21 mouse cellular contexts compared by ENCODE assay signal in the genomic region with DNA sequence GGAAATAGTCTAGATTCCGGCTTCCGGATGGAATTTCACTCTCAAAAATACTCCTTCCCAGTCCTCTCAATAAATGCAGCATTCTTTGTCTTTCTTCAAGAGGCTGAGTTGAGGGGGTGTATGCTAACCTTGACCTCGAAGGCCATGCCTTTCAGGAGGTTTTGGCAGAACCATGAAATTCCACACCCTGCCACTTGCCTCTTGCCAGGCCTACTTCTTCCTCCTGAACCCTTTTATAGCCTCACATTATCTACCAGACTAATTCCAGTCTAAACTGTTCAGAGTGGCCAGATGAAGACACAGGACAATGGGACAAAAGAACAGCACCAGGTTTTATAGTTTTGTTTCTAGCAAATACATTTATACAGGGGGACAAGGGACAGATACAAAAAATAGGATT. TPM values are rescaled to one million over a fixed set of nuclear protein-coding genes. Genes with fewer than 3 reads are reported as not detected.
DNase-seq lines count a peak whose midpoint lies in the region; ATAC-seq and TF ChIP-seq lines count a peak whose summit lies in the region.
"Had no signal": no experiment of that assay in that cellular context is flagged by ENCODE, and none has a peak within 500 bp of the region (broad histone marks: within the 10 kb centered on the region; RNA-seq: fewer than 3 reads in every experiment).

No protein-coding gene starts in this region.

- 51% methylated on average over 3 of the region's 3 CpGs for WGBS in heart, embryonic 12.5 days
- 40% methylated on average over 3 of the region's 3 CpGs for WGBS in kidney, embryonic 15.5 days
- WGBS in lung, postnatal 0 days = 25% methylated on average over 3 of the region's 3 CpGs
- WGBS in midbrain, embryonic 16.5 days = 77% methylated on average over 3 of the region's 3 CpGs

- H3K4me3 ChIP-seq in heart, embryonic 12.5 days = no peak overlapping the region
- H3K4me3 ChIP-seq in kidney, embryonic 15.5 days (replicated peaks) = no peak overlapping the region
- H3K4me3 ChIP-seq in lung, postnatal 0 days (ENCODE audit: low read depth, low read length) = no peak overlapping the region
- no peak overlapping the region for H3K4me3 ChIP-seq in midbrain, embryonic 16.5 days (ENCODE audit: low read depth, low read length)
- H3K4me3 ChIP-seq: forebrain, embryonic 10.5 days; left cerebral cortex, adult 2 months; midbrain, embryonic 12.5 days; neural tube, embryonic 12.5 days had no signal

- peaks cover 8% of the 10 kb centered on the region; the same call in 1 of the 2 replicates for H3K4me1 ChIP-seq in heart, embryonic 12.5 days (replicated peaks)
- H3K4me1 ChIP-seq in kidney, embryonic 15.5 days = no peaks in the 10 kb centered on the region
- no peaks in the 10 kb centered on the region for H3K4me1 ChIP-seq in lung, postnatal 0 days (ENCODE audit: insufficient read depth, low read depth, low read length)
- H3K4me1 ChIP-seq in midbrain, embryonic 16.5 days (ENCODE audit: control insufficient read depth, insufficient read depth, low read length) = no peaks in the 10 kb centered on the region
- H3K4me1 ChIP-seq: forebrain, embryonic 10.5 days; midbrain, embryonic 12.5 days; neural tube, embryonic 12.5 days had no signal

- no peak overlapping the region for H3K4me2 ChIP-seq in heart, embryonic 12.5 days
- H3K4me2 ChIP-seq in kidney, embryonic 15.5 days = no peak overlapping the region
- H3K4me2 ChIP-seq in lung, postnatal 0 days (replicated peaks; ENCODE audit: low read depth, low read length) = no peak overlapping the region
- no peak overlapping the region for H3K4me2 ChIP-seq in midbrain, embryonic 16.5 days (ENCODE audit: low read length)
- H3K4me2 ChIP-seq: midbrain, embryonic 12.5 days; neural tube, embryonic 12.5 days had no signal

- H3K27me3 ChIP-seq in heart, embryonic 12.5 days (replicated peaks) = no peaks in the 10 kb centered on the region
- H3K27me3 ChIP-seq in kidney, embryonic 15.5 days = 0 out of 2 replicates have a peak, but pooled peaks cover 9% of the 10 kb centered on the region
- no peaks in the 10 kb centered on the region for H3K27me3 ChIP-seq in lung, postnatal 0 days (replicated peaks; ENCODE audit: insufficient read depth, low read length)
- H3K27me3 ChIP-seq in midbrain, embryonic 16.5 days (ENCODE audit: control insufficient read depth, insufficient read depth, low read depth, low read length) = no peaks in the 10 kb centered on the region
- H3K27me3 ChIP-seq: neural tube, embryonic 12.5 days had no signal

- no peaks in the 10 kb centered on the region for H3K36me3 ChIP-seq in heart, embryonic 12.5 days
- H3K36me3 ChIP-seq in kidney, embryonic 15.5 days = no peaks in the 10 kb centered on the region
- H3K36me3 ChIP-seq in lung, postnatal 0 days (ENCODE audit: insufficient read depth, low read length) = no peaks in the 10 kb centered on the region
- H3K36me3 ChIP-seq in midbrain, embryonic 16.5 days (ENCODE audit: control insufficient read depth, insufficient read depth, low read length) = no peaks in the 10 kb centered on the region
- H3K36me3 ChIP-seq: forebrain, embryonic 10.5 days; G1E; midbrain, embryonic 12.5 days; neural tube, embryonic 12.5 days had no signal

- intact Hi-C loops in heart, postnatal 14 days (cut with DNase I) = no loop called here

- no peak overlapping the region for H3K9ac ChIP-seq in heart, embryonic 12.5 days
- no peak overlapping the region for H3K9ac ChIP-seq in kidney, embryonic 15.5 days
- no peak overlapping the region for H3K9ac ChIP-seq in lung, postnatal 0 days (replicated peaks; ENCODE audit: low read depth)
- no peak overlapping the region for H3K9ac ChIP-seq in midbrain, embryonic 16.5 days (ENCODE audit: low read depth, low read length)
- H3K9ac ChIP-seq: forebrain, postnatal 0 days; midbrain, embryonic 12.5 days; neural tube, embryonic 12.5 days had no signal

- TF ChIP-seq EP300 in lung, postnatal 0 days (IDR thresholded peaks at IDR 0.05) = no peak

- DNase-seq in heart, postnatal 14 days = no peak
- no peak for DNase-seq in kidney, postnatal 10 days
- peak; percentile 10 for DNase-seq in lung, postnatal 36 days
- DNase-seq in lung, postnatal 0 days (ENCODE audit: low spot score) = no peak
- no peak for DNase-seq in layer of hippocampus, adult 18-20 months (ENCODE audit: low spot score in 2 of 2)
- DNase-seq: adrenal gland, postnatal 25 days; cerebellum, adult 11 months; cerebellum, postnatal 10 days; forebrain, postnatal 0 days; kidney, adult 11 months; liver; right cerebral cortex, postnatal 4 days; thymus, adult 2 months had no signal

- no peak for TF ChIP-seq CTCF in lung, postnatal 0 days (IDR thresholded peaks at IDR 0.05)

- no peaks in the 10 kb centered on the region for H3K9me3 ChIP-seq in heart, embryonic 12.5 days (replicated peaks)
- no peaks in the 10 kb centered on the region for H3K9me3 ChIP-seq in kidney, embryonic 15.5 days (replicated peaks)
- H3K9me3 ChIP-seq in lung, postnatal 0 days (ENCODE audit: low read length) = no peaks in the 10 kb centered on the region
- H3K9me3 ChIP-seq in midbrain, embryonic 16.5 days (replicated peaks; ENCODE audit: control insufficient read depth, low read length, poor library complexity, severe bottlenecking) = no peaks in the 10 kb centered on the region
- H3K9me3 ChIP-seq: forebrain, embryonic 10.5 days; G1E; midbrain, embryonic 12.5 days; neural tube, embryonic 12.5 days had no signal

- peak overlapping the region; percentile 16; the same call in 1 of the 2 replicates for H3K27ac ChIP-seq in heart, embryonic 12.5 days (ENCODE audit: poor library complexity, severe bottlenecking)
- 0 out of 2 replicates have a peak overlapping the region, but pooled peaks have one; percentile 70 for H3K27ac ChIP-seq in kidney, embryonic 15.5 days
- no peak overlapping the region; the same call in 1 of the 2 replicates for H3K27ac ChIP-seq in lung, postnatal 0 days (ENCODE audit: low read length)
- no peak overlapping the region for H3K27ac ChIP-seq in midbrain, embryonic 16.5 days (ENCODE audit: low read length)
- H3K27ac ChIP-seq: forebrain, embryonic 10.5 days; left cerebral cortex, adult 2 months; midbrain, embryonic 12.5 days; neural tube, embryonic 12.5 days had no signal

- no peak for ATAC-seq in heart, embryonic 12.5 days (ENCODE audit: insufficient number of reproducible peaks, low FRiP score)
- ATAC-seq in kidney, embryonic 15.5 days (replicated peaks; ENCODE audit: low FRiP score) = 0 out of 2 replicates have a peak, but pooled peaks have one; percentile 46
- no peak for ATAC-seq in lung, postnatal 0 days
- ATAC-seq in midbrain, embryonic 16.5 days = no peak
- ATAC-seq: forebrain, postnatal 0 days had no signal

RNA-seq across cellular contexts. Expression of a gene that starts 14.3 kb away (rescaled TPM):
- polyA plus RNA-seq in heart, embryonic 12.5 days (2016; fragmentation: Nextera tagmentation; extraction: Ambion mirVana) = 28.7 and 29.8 TPM in 2 replicates
- 10 to 100 TPM; 33.8 to 38.0 TPM for total RNA-seq in heart, postnatal 14 days (2021)
- 30.4 and 31.2 TPM in 2 replicates for polyA plus RNA-seq in kidney, embryonic 15.5 days (2015; fragmentation: Nextera tagmentation; extraction: Ambion mirVana)
- 11.9 and 13.0 TPM in 2 replicates for polyA plus RNA-seq in lung, postnatal 0 days (2015; fragmentation: Nextera tagmentation; extraction: Ambion mirVana)
- polyA plus RNA-seq in midbrain, embryonic 16.5 days (2015; fragmentation: Nextera tagmentation; extraction: Ambion mirVana) = 94.7 and 95.9 TPM in 2 replicates
- 100 to 1,000 TPM; 192 to 199 TPM for total RNA-seq in layer of hippocampus, adult 18-20 months (2021)

RNA-seq across cellular contexts. Expression of a gene that starts 14.6 kb away (rescaled TPM):
- polyA plus RNA-seq in heart, embryonic 12.5 days (2016; fragmentation: Nextera tagmentation; extraction: Ambion mirVana) = 9.3 and 10.1 TPM in 2 replicates
- total RNA-seq in heart, postnatal 14 days (2021) = 10 to 100 TPM; 10.5 to 12.2 TPM
- 11.9 and 14.5 TPM in 2 replicates for polyA plus RNA-seq in kidney, embryonic 15.5 days (2015; fragmentation: Nextera tagmentation; extraction: Ambion mirVana)
- polyA plus RNA-seq in lung, postnatal 0 days (2015; fragmentation: Nextera tagmentation; extraction: Ambion mirVana) = 3.7 and 4.2 TPM in 2 replicates
- polyA plus RNA-seq in midbrain, embryonic 16.5 days (2015; fragmentation: Nextera tagmentation; extraction: Ambion mirVana) = 13.1 and 13.4 TPM in 2 replicates
- 10 to 100 TPM; 16.4 to 17.5 TPM for total RNA-seq in layer of hippocampus, adult 18-20 months (2021)
- total RNA-seq: G1E had no signal
- polyA plus RNA-seq: G1E had no signal

Comparison
In these comparisons a context has a peak if more than half of its experiments do, and no peak if none do; other contexts are left out.
1. H3K27ac ChIP-seq: peak in heart, embryonic 12.5 days (single experiment) and kidney, embryonic 15.5 days (single experiment); none in lung, postnatal 0 days (single experiment) and midbrain, embryonic 16.5 days (single experiment).